Mouse (Mus musculus) spleen, embryonic (tissue): ENCODE measurements around the gene Gm20604.

ENCODE experiments used
- CTCF ChIA-PET: fragments of 350-600 bp; sonication (Branson Sonifier 250); formaldehyde crosslinking; loops from one replicate; lab custom pipeline; 2022; lab: Charles Lee

The Gm20604 gene

DNA sequence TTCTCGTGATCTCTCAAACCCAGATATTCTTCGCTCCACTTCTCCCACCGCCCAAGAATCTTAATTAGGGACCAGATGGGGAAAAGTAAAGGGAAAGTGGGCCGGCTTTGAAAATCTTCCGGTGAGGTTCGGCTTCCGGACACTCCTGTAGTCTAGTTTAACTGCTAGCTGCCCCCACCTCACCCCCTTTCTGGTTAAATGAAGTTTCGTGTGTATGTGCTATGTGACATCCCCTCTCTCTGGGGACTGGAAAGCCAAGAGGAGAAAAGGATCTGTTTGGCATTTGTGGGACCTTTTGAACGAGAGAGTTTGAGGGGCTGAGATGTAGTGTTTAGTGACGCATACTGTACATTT, at the start of gene Gm20604:
TSS of gene Gm20604 (minus strand) at position 270 of the 354 bp plus-strand sequence.
- CTCF ChIA-PET: interaction anchor here (0.8 kb wide), 1 partner anchor 9 kb away, joined by 5 read pairs; no protein-coding TSS in a partner anchor

DNA sequence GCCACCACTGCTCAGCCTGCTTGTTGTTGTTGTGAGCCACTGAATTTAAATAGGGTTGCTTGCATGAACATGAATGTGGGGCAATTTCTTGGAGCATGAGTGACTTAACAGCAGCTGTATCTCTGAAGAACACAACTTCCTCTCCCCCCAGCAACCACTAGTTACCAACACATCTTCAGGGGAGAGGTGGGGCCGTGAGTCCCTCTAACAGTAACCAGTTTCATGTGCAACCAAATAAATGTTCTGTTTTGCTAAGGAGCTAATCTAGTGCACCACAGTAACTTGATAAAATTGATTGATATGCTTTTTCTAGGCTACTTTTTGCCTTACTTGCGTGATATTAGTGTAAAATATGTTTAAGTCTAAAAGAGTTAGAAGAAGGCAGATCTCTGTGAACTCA, 41.1 kb upstream of the Gm20604 start:
- CTCF ChIA-PET: no interaction called here

DNA sequence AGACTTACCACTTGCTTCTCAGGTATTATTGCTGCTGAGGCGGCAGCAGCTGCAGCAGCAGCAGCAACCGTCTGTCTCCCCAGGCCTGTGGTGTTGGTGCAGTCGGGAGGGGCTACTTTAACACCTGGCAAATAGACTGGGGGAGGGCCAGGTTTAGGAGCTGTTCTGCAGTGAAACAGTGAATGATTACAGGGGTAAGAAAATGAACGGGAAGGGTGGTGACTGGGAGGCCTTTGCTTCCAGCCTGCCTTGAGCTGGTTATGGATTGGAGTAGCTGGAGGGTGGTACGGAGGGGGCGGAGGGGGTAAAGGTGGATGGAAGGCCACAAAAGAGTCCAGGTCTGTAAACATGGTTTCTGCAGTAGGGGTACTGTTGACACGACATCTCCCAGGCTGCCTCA, 29.5 kb upstream of the Gm20604 start:
- CTCF ChIA-PET: no interaction called here

DNA sequence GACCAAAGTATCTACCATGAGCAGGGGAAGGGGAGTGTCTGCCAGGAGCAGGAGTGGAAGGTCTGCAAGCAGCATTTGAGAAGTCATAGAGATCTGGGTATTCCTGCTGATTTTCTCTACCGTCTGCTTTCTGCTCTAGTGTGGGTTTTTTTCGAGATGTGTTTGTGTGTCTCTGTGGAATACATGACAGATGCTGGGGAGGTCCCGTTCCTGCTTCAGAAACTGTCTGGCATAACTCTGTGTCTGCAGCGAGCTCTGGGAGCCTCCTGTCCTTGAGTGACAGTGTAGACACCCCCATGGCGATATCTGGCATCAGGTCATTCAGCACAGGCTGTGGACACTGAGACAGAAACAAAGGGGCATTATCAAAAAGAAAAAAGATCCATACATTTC, 27.1 kb upstream of the Gm20604 start:
- CTCF ChIA-PET: no interaction called here

DNA sequence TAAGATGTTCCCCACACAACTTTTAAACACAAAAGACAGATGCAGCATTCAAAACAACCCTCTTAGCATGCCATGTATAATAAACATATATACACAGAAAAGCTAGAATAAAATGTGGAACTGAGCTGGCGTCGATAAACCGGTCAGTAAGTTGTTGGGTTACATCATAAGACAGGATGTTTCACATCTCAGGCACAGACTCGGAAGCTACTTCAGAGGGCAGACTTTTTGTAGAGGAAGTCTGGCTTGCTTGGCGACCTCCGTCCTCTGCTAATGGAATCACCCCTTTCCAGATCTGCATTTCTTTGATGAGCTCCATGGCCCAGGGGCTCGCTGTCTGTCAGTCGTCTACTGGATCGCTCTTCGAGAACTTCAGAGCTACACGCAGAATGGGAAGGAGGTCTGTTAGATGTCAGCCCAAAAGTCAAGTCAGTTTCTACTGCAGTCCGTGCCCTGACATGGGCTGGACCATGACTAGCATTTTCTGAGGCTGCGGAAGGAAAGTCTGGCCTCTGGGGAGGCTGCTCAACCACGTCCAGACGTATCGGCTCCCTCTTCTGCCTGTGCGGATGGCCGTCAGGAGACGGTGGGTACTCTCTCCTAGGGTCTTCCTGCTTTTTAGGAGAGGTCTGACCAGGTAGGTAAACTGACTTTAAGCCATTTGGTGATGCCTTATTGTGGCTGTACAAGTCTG, 26.6 kb upstream of the Gm20604 start:
- CTCF ChIA-PET: no interaction called here

DNA sequence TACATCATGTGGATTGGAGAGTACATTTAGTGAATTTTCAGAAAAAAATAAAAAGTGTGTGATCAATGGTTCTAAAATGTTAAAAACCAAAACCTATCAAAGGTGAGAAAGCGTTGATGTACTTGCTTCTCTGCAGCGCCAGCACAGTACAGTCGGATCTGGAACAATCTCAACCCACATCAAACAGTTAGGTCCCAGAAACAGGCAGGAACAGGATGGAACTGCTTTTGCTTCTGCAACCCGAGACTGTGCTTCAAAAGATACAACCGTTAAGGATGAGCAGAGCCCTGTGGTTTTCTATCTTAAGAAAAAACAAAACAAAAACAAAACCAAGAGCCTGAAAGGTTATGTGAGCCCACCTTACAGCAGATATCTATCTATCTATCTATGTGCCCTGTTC, 24.4 kb upstream of the Gm20604 start:
- CTCF ChIA-PET: interaction anchor here (0.6 to 0.7 kb wide), 2 partner anchors 28 to 104 kb away, joined by 5 read pairs; no protein-coding TSS in a partner anchor

DNA sequence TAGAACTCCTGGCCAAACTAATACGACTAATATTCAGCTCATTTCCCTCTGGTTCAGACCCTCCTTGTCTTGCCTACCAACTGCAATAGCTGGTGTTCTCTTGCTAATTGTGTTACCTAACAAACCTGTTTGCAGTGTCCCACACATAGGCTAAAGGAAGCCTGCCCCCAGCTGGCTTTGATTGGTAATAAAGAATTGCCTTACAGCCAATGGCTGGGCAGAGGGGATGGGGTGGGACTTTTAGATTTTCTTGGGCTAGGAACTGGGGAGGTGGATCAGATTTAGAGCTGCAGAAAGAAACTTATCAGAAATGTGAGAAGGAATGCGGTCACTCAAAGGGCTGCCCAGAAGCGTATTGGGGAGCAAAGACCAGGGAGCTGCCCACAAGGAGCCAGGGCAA, 21.0 kb upstream of the Gm20604 start:
- CTCF ChIA-PET: interaction anchor here (0.5 kb wide), 1 partner anchor 1970 kb away, joined by 6 read pairs; no protein-coding TSS in a partner anchor

DNA sequence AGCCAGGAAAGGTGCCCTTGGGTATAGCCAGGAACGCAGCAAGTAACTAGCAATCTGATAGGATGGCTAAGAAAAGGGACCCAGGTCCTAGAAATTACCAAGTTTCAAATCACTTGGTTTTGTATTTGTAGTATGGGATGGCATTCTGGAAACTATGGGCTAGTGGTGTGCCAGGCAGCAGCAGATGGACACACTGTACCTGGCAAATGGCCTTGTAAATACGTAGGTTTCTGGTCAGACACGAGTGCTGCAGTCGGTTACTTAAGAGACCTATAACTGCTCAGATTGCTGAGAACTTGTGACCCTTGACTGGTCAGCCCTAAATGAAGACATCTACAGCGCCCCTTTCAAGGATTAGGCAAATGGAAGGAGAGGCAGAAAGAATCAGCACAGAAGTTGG, 19.7 kb upstream of the Gm20604 start:
- CTCF ChIA-PET: no interaction called here

DNA sequence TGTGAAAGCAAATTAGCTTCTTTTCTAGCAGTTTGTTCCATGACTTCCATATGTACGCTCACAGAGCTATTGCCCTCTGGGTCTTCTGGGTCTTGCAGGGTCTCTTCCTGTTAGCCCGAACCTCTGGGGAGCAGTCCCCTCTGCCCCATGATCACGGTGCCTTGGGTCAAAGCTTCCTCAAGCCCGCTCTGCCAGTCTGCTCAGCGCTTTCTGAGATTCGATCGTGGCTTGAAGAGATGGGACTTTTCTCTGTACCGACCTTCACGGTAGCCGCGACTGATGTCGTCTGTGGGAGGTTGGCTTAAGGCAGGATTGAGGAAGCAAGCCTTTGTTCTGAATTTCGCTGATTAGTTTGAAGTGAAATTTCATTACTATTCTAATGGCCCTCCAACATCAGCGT, 17.6 kb upstream of the Gm20604 start:
- CTCF ChIA-PET: no interaction called here

DNA sequence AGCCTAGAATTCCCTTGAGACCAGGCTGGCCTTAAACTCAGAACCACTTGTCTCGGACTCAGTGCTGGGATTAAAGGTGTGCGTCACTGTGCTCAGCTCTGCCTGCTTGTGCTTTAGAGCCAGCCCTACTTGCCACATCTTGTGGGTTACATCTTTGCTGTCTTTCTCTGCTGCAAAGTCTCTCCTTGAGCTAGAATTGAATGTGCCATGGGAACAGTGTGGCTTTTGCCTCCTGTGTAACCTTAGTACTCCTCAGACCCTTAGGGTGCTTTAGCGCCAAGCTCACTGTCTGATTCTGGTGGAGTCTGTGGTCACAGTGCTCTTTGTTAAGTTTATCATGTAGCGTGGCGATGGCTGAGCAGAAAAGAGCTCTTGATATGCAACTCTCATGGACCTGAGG, 14.2 kb upstream of the Gm20604 start:
- CTCF ChIA-PET: no interaction called here

DNA sequence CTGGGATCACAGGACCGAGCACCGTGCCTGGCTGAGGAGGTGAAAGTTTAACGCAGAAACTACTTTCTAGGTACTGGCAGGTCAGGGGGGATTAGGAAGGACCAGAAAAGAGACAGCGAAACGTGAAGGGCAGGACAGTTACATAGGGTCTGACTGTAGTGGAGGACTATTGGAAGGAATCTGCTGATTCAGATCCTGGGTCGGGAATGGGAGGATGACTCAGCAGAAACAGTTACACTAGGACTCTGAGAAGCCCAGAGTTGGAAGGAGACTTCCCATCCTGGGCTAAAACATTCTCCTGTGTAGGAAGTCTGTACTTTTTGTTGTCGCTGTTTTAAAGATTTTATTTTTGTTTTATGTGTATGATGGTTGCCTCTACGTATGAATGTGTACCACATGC, 13.1 kb upstream of the Gm20604 start:
- CTCF ChIA-PET: no interaction called here

DNA sequence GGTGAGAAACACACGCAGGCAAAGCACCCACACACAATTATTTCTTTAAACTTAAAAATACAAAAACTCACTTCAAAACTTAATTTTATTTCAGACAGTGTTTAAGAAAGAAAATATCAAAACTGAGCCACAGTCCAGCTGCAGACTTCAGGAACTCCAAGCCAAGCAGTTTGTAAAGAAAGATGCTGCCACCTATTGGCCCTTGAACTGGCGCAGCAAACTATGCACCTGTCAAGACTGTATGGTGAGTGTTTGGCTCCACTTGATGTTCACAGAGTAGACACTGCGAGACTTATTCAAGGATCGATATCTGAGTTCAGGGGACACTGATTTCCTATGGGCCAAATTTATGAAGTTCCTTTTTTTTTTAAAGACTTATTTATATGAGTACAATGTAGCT, 10.5 kb upstream of the Gm20604 start:
- CTCF ChIA-PET: no interaction called here

DNA sequence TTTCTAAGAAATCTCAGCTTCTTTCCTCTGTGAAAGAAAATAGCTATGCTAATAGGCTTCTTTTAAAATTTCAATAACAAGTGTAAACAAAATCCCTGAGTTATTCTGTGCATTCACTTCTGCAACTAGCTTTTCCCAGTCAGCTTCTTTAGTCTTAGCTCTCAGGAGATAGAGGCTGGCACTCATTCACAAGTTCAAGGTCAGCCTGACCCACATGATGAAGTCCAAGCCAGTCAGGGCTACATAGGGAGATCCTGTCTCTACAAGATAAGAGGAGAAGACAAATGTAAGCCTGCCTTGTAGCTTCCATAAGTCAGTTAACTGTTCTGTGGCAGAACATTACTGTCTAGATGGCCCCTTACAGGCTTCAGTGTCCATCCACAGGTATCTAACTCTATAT, 5.2 kb upstream of the Gm20604 start:
- CTCF ChIA-PET: no interaction called here

DNA sequence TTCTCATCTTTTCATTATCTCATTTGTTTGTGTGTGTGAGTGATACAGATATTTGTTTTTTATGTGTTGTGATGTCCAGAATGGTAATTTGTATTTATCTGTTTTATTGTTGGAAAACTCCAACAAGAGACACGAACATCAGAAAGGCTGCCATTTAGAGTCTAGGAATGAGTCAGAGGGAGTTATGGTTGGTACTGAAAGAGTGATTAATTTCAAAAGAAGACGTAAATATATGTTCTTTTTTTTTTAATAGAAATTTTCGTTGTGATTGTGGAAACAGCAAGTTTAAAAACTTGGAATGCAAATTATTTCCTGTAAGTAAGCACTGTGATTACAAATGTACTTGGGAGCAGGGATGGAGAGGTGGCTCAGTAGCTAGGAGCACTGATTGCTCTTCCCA, 3.2 kb upstream of the Gm20604 start:
- CTCF ChIA-PET: interaction anchor here (0.7 to 0.8 kb wide), 2 partner anchors 17 to 42 kb away, joined by 3 read pairs; no protein-coding TSS in a partner anchor

DNA sequence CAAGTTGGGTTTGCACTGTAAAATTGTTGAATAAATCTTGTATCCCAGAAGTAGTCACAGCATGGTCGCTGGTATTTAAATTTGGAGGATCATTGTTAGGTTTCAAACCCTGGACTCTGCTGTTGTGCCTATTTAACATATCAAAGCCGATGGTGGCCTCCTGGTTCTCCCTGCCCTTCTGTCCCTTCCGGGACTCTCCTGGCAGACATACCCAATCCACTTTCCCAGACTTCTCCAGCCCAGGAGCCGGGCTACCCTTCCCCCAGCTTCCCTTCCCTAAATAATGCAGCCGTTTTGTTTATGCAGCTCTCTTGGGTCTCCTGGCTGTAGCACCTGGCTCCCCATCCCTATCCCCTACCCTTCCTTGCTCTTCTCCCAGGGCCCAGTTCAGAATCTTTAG, 464 bp upstream of the Gm20604 start:
- CTCF ChIA-PET: no interaction called here

DNA sequence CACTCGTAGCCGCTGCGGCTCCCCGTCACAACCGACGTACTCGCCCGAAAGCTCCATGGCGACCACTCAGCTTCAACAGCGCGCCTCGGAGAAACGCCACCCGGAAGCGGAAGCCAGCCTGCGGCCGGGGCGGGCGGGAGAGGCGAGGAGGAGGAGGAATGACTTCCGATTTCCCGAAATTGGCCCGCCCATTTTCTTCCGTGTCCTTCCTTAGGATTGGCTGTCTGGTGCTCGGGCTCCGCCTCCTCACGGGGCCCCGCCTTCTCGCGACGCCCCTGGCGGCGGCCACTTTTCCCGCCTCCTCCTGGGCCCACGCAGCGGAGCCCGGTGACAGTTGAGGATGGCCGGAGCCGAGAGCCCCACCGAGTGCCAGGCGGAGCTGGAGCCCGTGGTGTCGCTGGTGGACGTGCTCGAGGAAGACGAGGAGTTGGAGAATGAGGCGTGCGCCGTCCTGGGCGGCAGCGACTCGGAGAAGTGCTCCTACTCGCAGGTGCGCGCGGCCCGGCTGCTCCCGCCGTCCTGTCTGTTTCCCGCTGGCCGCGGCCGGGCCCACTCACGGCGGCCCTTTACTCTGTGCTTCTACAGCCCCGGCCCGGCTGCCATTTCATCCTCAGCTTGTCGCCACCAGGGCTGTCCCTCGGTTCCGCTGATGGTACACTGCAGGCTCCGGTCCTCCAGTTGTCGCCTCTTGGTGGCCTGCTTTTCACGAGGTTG, 626 bp downstream of the Gm20604 start, which contains the start of the genes Gm28051, Gon7 and Ubr7:
TSS of gene Gm28051 (minus strand) at position 77 of the 714 bp plus-strand sequence.
TSS of gene Gon7 (minus strand) at position 115 of the 714 bp plus-strand sequence.
TSS of gene Ubr7 (plus strand) at position 279 of the 714 bp plus-strand sequence.
- CTCF ChIA-PET: interaction anchor here (0.6 to 0.8 kb wide), 2 partner anchors 9 to 33 kb away, joined by 5 to 9 read pairs; no protein-coding TSS in a partner anchor

DNA sequence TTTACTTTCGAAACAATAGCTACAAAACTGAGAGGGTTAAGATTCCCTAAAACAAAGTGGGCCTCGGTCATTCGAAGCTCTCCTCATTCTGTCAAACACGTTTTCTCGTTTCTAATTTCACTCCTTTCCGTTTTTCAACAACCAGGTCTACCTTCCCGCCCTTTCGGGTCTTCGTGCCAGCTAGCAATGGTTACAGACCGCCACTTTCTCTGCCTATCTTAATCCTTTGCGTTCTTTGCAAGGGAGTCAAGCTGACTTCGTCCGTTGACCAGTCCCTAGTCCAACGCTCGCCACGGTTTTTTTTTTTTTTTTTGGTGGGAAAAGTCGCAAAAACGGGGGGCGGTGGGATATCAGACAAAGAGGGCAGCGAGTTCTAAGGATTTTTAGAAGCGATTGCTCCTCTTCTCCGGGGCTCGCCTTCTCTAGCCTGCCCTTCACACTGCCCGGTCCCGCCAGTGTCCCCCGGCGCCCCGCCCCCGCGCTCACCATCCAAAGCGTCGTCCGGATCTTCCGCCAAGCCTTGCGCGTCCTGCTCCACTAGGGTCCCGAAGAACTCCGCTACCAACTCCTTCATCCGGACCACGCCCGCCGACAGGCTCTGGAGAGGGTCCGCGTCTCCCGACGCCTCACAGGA, 1.3 kb downstream of the Gm20604 start:
- CTCF ChIA-PET: interaction anchor here (0.6 to 0.7 kb wide), 2 partner anchors 17 to 33 kb away, joined by 6 to 9 read pairs; no protein-coding TSS in a partner anchor

DNA sequence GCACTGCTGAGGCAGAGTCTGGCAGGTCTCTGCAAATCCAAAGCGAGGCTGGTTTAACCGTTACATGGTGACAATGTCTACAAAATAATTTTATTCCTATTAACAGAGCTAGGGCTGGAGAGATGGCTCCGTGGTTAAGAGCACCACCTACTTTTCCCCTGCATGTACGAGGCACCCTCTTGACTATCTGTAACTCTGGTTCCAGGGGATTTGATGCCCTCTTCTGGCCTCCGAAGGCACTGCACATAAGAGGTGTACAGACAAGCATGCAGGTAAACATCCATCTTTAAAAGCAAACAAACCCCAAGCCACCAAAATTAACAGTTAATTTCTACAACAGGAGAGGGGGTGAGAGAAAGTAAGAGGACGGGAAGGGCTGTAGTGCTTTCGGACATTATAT, 2.2 kb downstream of the Gm20604 start:
- CTCF ChIA-PET: no interaction called here

DNA sequence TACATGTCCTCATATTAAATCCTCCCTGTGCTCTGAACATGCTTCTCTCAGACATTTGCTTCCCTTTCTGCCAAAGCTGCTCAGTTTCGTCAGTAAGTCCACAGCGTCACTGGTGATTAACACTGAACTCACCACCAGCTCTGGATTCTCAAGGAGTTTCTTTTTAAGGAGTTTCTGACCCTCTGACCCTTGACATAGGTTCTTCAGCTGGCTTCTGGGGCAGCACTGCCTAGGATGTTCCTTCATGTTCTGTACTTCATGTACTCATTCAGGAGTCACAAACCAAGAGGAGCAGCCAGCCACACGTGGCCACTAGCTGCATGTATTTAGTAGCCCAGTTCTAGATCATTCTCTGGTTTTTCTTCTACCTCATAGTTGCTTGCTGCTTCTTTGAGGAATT, 10.2 kb downstream of the Gm20604 start:
- CTCF ChIA-PET: interaction anchor here (0.7 kb wide), 1 partner anchor 11 kb away, joined by 5 read pairs; no protein-coding TSS in a partner anchor

DNA sequence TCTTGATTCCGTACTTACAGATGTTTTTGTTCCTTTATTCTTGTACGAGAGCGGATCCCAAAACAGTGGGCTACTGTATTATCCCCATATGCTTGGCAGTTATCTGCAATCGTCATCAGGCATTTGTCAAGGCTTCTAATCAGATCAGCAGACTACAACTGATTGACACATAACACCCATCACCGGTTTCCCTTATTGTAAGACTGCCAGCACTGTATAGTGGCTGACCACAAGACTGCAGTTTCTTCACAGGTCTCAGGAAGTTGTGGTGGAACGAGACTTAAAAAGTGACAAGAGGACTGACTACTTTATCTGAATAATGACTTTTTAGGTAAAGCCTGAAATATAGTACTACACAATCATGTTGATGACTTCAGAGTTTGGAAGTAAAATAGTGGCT, 13.6 kb downstream of the Gm20604 start:
- CTCF ChIA-PET: interaction anchor here (0.8 kb wide), 1 partner anchor 17 kb away, joined by 3 read pairs; no protein-coding TSS in a partner anchor

DNA sequence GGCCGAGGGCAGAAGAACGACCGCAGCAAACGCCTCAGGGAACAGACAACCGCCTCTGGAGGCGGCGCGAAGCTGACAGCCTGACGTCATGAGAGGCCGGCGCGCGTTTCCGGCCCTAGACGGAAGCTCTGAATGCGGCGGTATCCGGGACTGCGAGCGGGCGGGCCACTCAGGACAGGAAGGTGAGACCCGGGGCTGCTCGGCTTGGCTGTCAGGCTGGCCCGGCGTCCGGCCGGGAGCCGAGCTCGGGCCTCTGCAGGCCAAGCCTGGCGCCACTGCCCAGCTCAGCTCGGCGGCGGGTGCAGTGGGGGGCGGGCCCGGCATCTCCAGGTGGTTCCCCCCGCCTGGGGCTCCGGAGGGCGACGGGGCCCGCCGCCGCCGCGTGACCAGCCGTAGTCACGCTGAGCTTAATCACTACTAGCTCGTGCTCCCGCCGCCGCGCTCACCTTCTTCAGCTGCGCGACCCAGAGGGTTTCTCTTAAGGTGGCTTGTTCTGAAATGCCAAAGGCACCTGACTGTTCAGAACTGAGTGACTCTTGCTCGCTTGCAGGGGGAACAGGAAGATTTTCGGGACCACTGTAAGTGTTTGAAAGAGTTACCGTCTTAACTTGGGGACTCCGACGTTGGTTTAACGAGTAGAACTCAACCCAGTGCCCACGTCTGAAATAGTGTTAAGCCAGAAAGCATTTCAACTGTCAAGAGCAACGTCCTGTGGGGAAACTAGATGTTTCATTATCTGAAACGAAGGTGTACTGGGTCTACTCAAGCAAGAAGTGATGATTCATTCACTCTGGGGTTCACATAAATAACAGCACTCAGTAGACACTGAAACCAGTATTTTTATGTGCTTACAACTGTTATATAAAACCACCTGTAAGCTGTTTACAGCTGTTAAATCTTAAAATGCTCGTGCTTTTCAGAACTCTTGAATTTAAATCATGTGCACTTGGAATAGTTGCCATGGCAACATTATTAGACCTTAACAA, 14.6 kb downstream of the Gm20604 start, which contains the start of the genes Moap1 and Tmem251:
TSS of gene Moap1 (minus strand) at position 73 of the 986 bp plus-strand sequence.
TSS of gene Tmem251 (plus strand) at position 174 of the 986 bp plus-strand sequence.
- CTCF ChIA-PET: interaction anchor here (0.8 kb wide), 1 partner anchor 17 kb away, joined by 3 read pairs; no protein-coding TSS in a partner anchor
